Mouse (Mus musculus): ENCODE data around the gene Eng.

GRCm38 (mm10) chr2:32658873-32659272 is 12.5 kb downstream of the Eng start:
- TF ChIP-seq CTCF (IDR thresholded peaks at IDR 0.05; ENCODE audit: insufficient read depth, low read length) (no peak), POLR2A (IDR thresholded peaks at IDR 0.05; ENCODE audit: borderline replicate concordance, extremely low read depth, low read depth, low read length) (no peak)
